Mouse (Mus musculus): ENCODE results near the gene Vsir.

Vsir gene

DNA sequence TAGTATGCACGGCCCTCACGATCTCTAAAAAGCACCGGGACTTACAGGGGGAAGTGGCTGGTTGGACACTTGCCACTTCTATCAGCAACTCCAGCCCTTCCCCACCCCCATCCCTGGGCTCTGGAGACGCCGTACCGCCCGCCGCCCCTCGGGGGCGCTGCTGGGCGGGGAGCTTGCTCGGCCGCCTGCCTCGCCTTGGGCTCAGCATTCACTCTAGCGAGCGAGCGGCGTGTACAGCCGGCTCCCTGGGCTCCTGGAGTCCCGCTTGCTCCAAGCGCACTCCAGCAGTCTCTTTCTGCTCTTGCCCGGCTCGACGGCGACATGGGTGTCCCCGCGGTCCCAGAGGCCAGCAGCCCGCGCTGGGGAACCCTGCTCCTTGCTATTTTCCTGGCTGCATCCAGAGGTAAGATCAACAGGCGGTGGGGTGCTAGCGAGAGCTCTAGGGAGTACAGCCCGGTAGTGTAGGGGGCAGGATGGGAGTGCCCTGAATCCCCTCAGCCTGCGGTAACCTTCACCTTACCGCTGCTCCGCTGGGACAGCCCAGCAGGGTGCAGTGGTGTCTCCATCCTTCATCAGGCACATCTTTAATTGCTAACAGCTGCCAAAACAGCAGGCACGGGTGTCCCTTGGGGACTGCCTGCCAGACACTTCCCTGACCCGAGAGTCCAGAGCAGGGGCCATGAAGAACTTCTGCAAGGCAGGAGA lies at the start of gene Vsir:
TSS of gene Vsir (plus strand) at position 151 of the 705 bp plus-strand sequence.
- DNase-seq: peak; percentile 78 to 86

DNA sequence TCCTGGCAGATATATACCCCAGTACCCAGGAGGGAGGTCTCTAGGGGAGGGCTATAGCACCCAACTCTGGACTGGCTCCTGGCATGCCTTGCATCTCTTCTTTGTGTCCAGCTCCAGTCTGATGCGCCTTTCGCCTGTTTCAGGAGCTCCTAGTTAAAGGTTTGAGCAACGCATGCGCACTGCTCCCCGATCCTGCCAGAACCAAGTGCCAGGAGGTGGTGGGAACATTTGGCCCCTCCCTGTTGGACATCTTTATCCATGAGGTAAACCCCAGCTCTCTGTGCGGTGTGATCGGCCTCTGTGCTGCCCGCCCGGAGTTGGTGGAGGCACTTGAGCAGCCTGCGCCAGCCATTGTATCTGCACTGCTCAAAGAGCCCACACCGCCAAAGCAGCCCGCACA lies 47.0 kb upstream of the Vsir start:
- DNase-seq: no peak

- no peak for DNase-seq
These were observed 43.2 kb upstream of the Vsir start for GRCm38 (mm10) chr10:60303419-60303818.

- peak in 1 of 2 experiments; percentile 56 for DNase-seq
These were observed 41.6 kb upstream of the Vsir start for GRCm38 (mm10) chr10:60304854-60305628.

DNA sequence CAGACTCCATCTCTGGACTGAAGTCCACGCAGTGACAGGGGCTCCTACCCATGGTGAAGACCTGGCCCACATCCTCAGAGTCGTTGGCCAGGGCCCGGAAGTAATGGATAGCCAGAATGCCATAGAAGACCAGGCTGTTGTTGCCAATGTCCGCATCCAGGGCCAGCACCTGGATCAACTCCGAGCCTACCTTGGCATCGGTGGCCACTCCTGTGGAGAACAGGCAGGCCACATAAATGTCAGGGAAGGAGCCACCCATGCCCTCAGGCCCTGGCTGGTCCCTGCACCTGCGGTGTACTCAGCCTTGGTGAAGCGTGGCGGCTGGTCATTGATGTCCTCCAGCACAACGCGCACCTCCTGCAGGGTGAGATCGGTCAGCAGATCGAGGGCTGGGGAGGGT lies 36.0 kb upstream of the Vsir start:
- DNase-seq: no peak

DNA sequence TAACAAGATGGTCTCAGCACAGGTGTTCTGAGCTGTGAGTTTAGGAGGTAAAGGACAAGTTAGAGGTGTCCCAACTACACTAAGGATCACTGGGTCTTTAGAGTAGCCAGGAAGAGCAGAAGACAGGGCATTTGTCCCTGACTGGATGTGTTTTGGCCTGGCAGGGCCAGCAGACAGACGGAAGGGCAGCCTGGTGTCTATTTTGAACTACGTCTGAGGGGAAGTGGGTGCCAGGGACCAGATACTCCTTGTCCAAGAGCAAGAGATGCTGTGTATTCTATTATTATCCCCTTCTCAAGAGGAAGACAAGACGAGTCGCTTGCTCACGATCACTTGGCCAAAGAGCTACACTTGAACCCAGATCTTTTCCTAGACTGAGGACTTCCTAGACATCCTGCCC lies 33.0 kb upstream of the Vsir start:
- no peak for DNase-seq

DNA sequence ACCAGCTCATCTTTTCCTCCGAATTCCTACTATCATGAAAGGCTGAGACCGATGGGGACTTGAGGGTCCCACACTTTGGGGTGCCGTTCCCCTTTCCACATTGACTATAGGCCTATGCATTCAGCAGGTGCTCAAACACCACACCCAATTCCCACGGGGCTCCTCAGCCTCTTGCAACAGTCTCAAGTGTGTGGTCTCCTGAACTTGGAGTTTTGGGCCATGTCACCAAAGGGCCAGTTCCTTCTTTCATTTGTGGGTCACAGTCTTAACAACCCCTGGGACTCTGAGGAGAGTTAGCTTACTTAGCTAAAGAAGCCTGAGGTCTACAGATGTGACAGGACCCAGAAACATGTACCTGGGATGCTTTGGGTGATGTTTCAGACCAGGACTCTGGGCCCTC lies 30.5 kb upstream of the Vsir start:
- DNase-seq: no peak

DNA sequence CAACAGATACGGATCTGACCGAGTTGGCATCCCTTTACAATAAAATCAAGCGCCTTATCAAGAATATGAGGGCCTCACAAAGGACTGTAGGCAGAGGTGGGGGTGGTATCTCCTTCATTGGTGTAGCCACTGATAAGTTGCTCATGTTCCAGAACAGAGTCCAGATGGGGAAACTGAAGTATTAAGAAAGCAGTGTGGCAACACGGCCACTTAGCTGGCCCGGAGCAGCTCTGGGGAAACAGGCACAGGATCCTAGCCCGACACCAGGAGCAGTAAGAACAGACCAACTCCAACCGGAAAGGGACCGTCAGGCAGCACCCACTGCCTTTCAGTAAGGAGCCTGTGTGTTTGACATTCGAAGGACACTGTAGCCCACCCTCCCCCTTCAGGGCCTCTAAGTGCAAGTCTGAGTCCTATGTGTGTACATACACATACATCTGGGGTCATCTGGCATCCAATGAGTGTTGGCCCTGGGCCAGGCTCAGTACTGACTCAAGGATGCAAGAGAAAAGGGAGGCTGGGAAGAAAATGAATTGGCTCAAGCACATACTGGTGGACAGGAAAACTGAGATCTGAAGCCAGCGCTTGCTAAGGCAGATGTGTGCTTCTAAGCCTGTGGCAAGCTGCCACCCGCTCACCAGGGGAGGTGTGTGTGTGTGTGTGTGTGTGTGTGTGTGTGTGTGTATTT lies 17.5 kb upstream of the Vsir start:
- no peak for DNase-seq

DNA sequence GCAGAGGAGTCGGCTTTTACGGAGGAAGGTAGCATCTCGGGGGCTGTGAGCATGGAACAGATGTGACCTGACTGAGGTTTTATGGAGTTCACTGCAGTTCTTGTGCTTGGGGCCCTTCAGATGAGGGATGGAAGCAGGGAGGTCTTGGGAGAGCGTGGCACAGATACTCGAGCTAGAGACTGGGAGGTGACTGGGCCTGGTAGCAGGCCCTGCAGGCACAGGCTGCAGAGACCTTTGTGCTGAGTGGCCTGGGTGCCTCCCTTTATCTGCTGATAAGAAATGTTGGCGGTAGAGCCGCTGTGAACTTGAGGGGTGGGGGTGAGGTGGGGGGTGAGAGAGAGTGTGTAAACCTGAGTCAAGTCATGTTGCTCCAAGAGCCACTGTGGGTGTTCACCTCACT lies 12.1 kb upstream of the Vsir start:
- DNase-seq: no peak

DNA sequence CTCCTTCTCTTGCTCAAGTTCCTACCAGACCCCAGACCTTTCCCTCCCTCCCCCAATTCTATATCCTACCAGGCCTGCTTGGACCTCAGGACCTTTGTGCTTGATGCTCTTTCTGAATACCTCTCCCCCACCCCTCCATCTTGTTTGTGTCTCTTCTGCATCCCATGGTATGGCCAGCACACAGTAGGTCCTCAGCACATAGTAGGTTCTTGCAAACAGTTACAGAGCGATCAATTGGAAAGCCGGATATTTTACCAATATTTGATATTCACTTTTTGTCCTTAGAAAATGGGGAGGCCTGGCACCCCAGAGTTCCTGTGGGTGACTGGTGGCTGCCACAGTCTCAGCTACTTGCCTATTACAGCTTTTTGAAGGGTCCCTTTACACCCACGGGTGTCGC lies 11.6 kb upstream of the Vsir start:
- no peak for DNase-seq

DNA sequence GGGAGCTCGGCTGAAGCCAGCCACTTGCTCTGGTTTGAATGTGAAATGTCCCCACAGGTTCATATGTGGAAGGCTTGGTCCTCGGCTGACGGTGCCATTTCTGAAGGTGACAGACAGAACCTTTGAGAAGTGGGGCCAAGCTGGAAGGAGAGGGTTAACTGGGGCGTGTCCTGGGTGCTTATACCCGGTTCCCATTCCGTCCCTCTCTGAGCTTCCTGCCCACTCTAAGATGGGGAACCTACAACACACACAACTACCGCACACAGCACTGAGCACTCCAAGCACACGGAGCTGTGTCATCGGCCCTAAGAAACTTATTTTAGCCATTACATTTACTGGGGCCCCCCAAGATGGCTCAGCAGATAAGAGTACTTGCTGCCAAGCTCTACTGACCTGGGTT lies 5.1 kb upstream of the Vsir start:
- DNase-seq: no peak

DNA sequence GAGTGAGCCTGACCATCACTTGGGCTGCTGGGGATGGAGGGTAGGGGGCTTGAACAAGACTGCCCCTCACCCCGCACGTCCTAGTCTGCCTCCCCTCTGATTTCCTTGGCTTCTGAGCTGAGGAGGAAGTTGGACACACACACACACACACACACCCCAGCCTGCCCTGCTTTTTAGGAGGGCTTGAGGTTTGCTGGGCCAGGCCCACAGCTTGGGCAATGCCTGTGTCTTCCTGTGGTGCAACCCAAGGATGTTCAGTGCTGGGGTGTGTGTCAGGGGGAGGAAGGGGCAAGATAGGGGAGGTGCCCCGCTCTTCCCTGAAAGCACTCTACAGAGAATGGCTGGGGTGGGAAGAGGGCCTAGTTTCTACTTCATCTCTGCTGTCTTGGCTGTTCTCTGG lies 2.5 kb upstream of the Vsir start:
- no peak for DNase-seq

DNA sequence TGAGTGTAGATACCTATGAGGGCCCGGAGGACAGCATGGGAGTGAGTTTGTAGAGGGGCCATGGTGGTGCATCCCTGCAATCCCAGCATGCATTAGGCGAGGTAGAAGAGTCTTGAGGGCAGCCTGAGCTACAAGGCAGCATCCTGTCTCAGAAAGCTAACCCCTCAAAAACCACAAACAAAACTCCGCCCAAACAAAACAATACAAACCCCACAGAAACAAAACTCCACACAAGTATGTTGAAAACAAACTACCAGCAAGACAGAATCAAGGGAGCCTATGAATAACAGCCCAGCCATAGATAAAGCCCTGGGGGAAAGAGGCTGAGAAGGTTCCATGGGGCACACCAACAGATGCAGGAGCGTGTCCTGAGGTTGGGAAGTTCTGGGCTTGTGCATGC lies 595 bp upstream of the Vsir start:
- DNase-seq: no peak

DNA sequence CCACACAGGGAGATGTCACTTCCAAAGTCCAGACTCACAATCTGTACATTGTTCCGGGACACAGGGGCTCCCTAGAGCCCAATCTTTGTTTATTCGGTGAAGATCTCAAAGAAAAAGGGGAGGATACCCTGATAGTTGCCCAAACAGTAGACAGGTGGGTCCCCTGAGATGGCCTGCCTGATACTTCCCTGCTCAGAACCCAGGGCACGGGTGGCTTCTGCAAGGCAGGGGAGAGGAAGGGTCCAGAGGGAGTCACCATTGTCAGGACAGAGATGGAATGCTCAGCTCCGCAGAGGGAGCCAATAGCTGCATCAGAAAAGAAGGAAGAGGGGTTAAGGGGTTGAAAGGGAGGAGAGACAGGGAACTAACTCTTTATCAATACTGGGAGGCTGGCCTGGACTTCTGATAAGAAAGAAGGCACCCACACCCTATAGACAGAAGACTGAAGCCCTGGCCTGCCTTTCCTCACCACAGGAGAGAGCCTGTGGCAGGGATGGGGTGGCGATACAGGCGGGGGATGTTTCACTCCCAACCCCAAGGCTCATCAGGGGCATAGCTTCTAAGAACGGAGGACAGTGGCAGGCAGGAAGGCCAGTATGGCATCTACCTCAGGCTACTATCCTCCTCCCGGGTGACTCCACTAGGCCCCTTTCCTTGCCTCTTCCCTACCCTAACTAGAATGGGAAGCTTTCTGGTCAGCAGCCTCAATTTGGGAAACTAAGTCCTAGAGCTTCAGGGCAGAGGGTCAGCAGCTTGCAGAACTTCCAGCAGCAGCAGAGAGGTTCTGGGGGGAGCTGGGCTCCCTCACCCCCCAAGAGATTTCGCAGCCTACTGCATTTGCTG lies 1.3 kb downstream of the Vsir start:
- DNase-seq: no peak

DNA sequence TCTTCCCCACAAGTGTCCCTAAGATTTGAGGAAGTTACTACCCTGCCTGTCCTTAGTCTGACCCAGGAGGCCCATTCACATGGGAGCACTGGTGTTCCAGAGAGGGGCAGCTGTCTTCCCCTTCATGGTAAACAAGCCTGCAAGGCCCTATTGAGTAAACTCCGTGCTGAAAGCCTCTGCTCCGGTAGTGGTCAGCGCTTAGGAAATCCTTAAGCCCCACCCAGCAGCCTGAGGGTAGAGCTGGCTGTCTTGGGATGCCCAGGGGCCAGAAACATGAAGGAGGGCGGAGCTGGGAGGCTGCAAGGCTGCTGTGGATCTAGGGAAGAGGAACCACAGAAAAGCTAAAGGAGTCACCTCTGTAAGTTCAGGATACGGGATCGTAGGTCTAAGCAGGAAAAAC lies 2.4 kb downstream of the Vsir start:
- DNase-seq: peak in 1 of 2 experiments; percentile 37

GRCm38 (mm10) chr10:60349644-60350043 lies 3.0 kb downstream of the Vsir start:
- DNase-seq: no peak

- no peak for DNase-seq
These were observed 3.6 kb downstream of the Vsir start for GRCm38 (mm10) chr10:60350077-60350804.

- DNase-seq: peak; percentile 59 to 74
These were observed 4.1 kb downstream of the Vsir start for GRCm38 (mm10) chr10:60350805-60351167.

DNA sequence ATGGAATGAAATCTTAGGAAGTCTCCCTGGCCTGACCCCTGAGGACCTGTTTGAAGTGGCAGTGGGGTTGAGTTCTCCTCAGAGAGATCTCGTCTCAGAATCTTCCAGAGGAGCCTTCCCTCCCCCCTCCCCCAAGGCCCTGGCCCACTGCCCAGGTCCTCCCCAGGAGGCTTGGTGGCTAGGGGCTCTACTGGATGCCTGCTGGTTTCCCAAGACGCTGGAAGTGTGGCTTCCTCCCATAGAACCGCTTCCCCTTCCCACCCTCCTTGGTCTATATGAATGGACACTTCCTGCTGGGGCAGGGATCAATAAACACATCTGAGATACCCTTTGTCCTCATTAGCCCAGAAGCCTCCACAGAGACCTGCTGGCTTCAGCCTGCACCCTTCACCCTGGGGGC lies 4.6 kb downstream of the Vsir start:
- no peak for DNase-seq

DNA sequence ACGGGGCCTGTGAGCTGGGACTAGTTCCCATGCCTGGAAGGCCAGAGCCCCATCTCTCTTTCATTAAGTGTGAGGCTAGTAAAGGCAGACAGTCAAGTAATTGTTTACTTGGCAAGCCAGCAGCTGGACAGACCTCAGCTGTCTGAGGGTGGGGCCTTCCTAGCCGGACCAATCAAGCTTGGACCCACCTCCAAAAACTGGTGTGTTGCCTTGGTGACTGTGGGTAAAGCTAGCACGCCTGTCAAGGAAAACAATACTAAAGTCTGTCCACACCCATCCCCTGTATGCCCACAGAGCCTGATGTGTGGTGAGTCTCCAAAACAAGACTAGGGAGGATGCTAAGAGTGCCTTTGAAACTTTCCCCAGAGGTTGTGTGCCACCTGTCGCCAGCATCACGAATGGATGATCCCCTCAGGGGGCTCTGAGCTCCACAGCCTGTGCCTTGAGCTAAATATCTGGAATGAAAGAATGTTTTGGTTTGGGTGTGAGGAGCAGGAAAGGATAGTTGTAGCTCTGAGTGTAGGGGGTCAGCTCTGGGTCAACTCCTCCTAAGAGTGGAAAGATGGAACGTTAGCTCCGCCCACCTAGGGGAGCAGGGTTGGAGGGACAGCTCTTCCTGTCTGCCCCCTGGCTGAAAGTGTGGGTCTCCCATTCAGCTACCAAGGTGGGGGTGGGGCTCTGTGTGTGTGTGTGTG lies 5.3 kb downstream of the Vsir start:
- no peak for DNase-seq

DNA sequence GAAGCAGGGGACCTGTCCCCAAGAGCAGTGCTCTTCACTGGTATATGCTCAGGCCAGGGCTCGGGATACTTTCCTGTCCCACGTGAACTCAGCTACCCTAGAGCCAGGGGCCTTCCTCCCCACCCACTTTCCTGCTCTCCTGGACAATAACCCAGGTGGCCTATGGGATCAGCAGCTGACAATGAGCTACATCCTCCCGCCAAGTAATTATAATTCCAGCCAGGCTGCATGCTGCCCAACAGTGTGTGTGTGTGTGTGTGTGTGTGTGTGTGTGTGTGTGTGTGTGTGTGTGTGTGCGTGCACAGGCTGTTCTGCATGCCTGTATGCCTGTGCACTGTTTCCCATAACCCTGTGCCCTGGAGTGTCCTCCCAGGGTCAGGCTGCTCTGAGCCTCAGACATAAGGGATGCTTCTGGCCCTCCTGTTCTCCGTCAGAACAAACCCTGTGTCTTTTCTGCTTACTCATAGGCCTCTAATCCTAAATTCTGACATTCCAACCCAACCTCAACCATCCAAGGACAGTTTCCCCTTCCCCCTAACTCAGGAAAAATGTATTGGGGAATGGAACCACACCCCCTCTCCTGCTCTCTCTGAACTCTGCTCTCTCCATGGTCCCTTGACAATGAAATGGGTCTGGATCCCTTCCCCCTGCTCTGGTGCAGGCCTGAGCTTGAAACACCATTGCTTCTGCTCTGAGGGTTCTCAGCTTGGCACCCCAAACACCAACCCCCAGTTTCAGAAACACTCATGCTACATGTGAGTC lies 6.8 kb downstream of the Vsir start:
- DNase-seq: no peak

Data from thymus, adult 18-20 months (tissue).